Mouse (Mus musculus): Measurements from ENCODE around the gene Fam110a.

Gene Fam110a

DNA sequence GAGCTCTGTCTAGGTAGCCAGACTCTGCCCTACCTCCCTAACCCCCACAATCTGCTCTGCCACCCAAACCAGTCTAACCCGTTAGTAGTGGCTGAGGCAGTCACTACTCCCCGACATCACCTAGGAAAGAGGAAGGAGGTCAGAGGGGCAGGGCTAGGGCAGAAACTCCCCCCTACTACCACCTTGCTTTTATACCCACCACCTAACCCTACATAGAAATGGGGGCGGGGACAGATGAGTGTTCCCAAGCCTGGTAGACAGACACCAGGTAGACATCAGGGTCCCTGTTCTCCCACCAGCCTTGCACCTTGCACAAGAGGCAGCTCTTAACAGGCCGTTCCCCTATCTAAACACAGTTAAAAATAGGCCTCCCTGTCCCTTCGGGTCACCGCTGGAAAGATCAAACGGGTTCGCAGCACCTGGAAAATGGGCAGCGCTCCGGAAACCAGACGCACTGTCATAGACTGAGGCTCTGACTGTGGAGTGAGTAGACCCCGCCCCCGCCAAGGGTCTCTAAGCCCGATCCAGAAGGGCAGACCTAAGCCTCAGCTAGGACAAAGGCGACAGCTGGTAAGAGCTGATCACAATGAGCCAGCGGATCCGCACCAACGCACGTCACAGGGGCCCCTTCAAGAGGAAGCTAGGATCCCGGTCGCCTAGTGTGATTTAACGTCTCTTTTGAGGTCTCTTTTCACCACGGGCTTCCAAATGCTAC, 7.0 kb downstream of the Fam110a start:
- peak in 1 of 2 experiments; percentile 64 for DNase-seq (ENCODE audit: low read depth in 1 of 2, low spot score in 2 of 2)

DNA sequence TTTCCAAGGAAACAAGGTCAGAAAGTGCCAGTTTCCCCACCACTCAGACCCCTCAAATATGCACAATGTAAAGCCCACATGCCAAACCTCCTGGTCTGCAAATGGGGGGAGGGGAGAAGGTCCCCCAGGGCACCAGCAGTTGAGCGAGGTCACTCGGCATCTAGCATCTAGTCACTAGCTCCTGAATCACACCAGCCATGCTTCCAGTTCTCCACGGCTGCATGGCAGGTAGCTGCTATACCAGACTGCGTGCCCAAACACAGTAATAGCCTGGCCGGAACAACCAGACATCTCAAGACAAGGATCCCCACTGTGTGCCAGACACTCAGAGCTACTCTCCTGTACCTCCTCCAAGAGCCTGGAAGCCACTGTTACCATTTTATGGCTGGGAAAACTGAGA, 8.3 kb downstream of the Fam110a start:
- DNase-seq (ENCODE audit: low read depth in 1 of 2, low spot score in 2 of 2): no peak

DNA sequence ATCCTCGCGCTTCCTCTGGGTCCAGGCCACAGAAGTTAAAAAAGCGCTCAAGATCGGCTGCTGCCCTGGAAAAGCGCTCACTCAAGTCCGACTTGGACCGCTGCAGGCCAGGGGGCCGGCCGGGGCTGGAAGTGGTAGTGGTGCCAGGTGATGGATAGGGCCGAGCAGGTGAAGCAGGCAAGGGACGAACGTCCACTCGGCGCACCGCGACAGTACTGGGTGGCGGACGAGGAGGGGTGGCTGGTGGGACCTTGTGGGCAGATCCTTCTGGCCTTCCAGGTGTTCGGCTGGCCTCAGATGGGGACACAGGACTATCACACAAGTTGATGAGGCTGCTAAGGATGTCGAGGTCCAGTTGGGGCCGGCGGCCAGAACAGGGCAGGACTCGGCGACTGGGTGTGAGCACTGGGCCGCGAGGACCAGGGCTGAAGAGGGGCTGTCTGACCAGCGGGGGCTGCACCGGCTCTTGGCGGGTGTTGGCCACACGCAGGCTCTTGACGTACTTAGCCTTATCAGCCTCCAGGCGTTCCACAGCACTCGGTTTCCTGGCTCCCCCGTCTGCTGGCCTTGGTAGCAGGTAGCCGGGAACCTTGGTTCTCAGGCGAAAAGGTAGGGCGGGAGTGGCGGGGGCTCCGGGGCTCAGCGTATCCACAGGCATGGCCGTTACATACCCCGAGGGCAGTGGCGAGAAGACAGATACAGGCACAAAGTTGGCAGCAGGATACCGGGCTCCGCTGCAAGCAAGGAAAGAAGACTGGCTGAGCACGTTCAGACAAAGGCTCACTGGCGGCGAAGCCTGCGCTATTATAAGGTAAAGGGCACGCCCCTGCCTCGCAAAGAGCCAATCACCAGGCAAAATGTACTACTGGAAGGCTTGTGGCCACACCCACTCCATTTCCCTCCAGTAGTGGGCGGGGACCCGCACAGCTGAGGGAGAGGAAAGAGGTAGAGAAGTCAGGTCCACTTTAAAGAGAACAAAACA, 9.5 kb downstream of the Fam110a start:
- DNase-seq (ENCODE audit: low read depth in 1 of 2, low spot score in 2 of 2): peak in 1 of 2 experiments; percentile 52

DNA sequence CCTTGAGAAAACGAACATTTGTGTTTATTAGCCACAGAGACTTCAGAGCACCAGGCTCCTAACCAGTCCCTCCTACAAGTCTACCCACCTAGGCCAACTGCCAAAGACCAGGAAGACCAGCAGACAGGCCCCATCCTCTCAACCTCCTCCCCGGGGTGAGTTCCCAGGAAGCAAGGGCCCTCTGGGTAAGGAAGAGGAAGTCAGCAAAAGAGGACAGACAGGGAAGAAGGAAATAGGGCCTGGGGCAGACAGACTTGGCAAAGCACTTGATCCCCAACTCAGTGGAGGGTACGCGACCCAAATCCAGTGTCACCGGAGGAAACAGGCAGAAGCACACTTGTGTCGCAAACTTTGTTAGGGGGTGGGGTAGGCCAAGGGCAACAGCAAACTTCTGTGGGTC, 10.6 kb downstream of the Fam110a start:
- DNase-seq (ENCODE audit: low read depth in 1 of 2, low spot score in 2 of 2): no peak

DNA sequence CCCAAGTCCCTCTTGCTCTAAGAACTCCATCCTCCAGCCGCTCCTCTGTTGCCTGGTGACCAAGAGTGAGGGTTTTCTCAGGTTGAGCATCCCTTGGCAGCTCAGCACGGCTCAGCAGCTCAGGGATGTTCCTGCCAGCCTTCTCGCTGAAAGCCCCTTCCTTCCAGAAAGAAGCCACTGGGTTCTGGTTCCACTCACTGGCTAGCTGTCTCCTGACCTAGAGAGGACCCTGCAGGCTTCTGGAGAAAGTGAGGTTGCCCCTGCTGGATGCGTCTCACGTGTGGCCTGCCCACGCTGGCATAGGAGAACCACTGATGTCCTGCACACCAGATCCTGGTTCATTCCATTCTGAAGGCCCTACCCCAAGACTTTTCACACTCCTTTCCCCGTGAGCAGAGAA, 11.0 kb downstream of the Fam110a start:
- no peak for DNase-seq (ENCODE audit: low read depth in 1 of 2, low spot score in 2 of 2)

DNA sequence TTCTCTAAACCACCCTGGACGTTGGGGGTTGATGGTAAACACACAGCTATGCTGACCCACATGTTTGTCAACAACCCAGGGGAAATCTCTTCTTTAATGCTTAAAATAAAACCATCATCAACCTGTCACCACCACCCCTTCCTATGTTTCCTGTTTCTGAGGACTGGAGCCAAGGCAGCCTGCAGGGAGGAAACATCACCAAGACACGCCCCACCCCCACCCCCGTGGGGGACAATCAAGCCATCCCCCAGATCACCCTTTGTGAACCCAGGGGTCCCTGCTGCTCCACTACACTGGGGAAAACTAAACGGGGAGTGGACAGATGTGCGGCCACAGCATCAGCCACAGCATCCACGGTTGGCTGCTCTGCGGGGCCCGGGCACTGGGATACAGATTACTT, 11.6 kb downstream of the Fam110a start:
- DNase-seq (ENCODE audit: low read depth in 1 of 2, low spot score in 2 of 2): no peak

DNA sequence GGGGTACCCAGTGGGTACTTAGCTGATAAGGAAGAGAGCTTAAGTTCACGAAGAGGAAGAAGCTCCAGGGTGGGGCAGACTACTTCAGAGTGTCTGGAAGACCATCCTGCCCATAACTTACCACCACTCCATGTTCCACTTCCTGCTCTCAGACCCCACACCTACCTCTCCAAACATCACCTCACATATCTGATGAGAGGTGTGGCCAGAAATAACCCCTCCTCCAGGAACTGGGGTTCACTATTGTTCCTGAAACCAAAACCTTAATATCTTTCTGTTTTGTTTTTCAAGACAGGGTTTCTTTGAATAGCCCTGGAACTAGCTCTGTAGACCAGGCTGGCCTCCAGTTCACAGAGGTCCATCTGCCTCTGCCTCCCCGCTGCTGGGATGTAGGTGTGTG, 12.2 kb downstream of the Fam110a start:
- DNase-seq (ENCODE audit: low read depth in 1 of 2, low spot score in 2 of 2): no peak

DNA sequence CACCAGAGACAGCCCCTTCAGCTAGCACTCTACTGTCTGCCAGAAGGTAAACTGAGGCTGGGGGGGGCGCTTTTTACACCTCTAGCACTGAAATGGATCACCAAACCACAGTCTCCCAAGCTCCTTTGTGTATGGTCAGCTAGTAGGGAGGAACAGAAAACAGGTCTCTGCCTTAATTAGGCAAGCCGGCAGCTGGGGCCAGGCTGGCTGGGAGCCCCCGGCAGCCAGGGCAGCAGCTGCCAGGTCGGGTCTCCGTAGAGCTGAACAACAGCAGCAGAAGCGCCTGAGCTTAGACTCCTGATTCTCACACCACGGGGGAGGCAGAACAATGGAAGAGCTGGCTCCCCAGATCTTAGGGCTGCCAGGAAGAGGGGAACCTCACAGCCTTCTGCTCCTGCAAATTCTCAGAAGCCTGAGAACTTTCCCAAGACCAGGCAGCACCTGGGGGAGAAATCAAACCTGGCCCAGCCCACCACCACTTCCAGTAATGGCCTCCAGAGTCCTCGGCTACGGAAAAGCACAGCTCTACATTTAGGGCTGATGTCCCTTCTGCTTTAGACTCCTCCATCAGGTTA, 12.8 kb downstream of the Fam110a start:
- no peak for DNase-seq (ENCODE audit: low read depth in 1 of 2, low spot score in 2 of 2)

DNA sequence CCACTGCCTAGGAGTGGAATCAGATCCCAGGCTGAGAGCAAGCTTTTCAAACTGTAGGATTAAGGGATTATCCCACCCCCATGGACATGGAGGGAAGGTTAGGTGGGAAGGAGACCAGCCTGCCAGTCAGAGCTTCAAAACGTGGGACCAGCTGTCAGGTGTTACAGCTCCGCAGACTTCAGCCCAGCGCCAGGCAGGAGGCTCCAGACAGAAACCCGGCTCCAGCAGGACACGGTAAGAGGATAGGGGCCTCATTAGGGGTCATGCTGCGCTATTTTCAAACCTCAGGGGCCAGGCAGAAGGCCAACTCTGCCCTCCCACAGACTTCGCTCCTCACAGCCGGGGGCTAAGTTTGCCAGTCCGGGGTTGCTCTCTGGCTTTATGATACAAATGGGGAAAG, 16.0 kb downstream of the Fam110a start:
- DNase-seq (ENCODE audit: low read depth in 1 of 2, low spot score in 2 of 2): no peak

DNA sequence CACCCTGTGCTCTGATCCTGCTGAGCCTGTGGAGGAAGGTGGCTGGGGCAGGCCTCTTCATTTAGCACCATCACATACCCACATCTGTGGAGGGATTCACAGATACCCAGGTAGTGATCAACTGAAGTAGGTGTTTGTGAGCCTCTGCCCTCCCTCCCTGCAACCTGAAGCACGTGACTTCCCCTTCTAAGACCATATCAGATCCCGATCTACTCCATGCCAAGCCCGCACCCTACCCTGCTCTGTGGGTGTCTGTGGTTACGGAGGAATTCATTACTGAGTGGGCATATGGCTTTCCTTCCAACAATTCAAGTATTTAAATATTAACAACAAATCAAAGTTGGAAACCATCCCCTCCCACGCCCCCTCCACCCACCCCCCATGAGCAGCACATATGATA, 16.7 kb downstream of the Fam110a start:
- DNase-seq (ENCODE audit: low read depth in 1 of 2, low spot score in 2 of 2): no peak

DNA sequence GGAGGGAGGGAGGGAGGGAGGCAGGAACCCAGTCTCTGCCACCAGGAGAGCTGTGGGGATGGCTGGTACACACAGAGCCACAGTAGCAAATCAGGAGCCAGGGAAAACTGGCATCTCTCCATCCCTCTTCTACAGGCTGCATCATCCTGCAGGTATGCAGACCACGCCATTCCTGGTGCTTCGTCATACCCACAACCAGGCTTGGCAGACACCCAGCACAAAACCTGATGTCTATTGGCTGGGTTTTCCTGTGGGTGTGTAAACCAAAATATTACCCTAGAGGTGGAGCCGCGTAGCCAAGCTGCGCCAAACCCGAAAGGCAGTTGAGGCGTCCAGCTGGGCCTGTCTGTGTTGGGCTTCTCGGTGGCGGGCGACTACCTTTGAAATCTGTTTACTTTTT, 17.5 kb downstream of the Fam110a start:
- DNase-seq (ENCODE audit: low read depth in 1 of 2, low spot score in 2 of 2): no peak

DNA sequence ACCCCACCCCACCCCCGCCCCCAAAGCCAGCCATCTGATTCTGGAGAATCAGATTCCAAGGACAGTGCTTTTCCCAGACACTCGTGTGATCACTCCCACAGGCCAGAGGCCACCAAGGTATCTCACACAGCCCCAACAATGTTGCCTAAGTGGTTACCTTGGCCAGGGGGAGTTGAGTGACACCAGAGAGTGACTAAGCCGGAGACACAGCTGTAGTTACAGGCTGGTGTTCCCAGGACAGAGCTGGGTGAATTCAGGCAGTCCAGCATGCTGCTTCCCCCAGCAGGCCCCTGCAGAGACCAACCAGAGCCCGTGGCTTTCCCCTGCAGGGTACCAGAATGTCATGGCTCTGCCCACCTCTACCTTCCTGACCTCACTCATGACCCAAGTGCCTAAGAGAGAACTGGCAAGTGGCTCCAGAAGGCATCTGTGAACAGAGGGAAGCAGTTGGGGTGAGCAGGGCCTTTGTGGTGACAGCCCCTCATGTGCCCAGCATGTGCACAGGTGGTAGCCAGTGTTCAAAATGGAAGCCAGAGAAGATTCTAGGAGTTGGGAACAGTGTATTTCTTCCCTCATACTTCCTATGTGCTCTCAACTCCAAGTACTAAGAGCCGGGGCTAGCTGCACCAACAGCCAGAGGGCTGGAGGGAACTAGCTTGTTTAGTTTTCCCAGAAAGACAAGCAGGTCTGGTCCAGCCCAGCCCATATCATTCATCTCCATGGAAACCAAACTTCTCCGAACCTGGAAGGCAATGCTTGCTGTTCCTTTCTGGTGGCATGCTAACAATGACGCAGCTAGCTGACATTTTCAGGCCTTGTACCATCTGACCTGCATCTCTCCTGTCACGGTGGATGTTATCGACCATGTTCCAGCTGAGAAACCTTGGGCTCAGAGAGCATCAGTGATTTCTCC, 18.5 kb downstream of the Fam110a start:
- DNase-seq (ENCODE audit: low read depth in 1 of 2, low spot score in 2 of 2): no peak

DNA sequence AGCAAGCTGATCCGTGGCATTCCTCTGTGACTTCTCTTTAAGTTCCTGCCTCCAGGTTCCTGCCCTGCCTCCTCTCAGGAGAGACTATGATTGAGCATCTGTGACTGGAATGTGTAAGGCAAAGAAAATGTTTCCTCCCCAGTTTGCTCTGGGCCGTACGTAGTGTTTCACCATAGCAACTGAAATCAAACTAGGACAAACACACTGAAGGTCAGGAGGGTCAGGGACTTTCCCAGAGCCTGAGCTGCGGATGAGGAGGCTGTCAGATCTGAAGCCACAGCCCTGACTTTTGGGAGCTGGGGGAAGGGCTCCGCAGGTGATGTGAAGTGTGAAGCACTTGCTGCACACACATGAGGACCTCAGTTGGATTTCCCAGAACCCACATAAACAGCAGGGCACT, 20.7 kb downstream of the Fam110a start:
- no peak for DNase-seq (ENCODE audit: low read depth in 1 of 2, low spot score in 2 of 2)

DNA sequence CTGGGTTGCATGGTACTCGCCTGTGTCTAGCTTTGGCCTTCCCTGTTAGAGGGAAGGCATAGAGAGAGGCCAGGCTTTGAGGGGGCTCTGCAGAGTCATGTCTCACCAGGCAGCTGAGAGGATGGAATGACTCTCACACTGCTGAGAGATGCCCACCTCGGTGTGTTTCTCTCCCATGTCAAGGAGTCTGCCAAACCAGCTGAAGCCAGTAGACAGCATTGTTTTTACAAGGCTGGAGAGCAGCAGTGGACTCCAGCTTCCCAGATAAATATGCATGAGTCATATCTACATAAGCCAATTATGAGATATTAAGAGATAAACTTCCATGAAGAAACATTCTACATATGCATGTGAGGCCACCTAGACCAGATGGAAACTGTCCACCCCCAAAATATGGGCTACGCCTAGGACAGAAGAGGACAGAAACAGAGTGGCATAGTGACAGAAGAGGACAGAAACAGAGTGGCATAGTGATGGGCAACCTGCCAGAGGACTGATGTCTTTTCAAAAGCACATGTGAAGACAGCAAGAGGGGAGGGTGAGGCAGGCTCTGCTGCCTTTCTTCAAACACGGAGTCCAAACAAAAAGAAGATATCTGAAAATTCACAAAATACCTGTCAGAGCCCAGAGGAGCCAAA, 23.4 kb downstream of the Fam110a start:
- no peak for DNase-seq (ENCODE audit: low read depth in 1 of 2, low spot score in 2 of 2)

DNA sequence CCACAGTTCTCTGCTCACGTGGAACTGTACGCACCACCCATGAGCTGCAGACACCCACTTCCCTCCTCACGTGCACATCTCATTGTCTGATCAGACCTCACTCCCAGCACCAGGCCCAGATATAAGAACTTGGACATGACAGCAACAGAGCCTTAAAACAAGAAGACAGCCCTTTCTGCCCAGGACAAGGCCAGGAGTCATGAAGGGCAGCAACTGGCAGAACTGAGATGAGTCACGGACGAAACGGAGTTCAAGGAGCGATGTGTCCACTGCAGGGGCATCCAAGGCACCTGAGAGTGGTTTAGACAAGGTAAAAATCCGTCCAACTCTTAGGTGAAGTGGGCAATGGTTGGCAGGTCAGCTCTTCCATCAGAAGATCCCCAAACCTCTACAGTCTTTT, 26.4 kb downstream of the Fam110a start:
- DNase-seq (ENCODE audit: low read depth in 1 of 2, low spot score in 2 of 2): no peak

DNA sequence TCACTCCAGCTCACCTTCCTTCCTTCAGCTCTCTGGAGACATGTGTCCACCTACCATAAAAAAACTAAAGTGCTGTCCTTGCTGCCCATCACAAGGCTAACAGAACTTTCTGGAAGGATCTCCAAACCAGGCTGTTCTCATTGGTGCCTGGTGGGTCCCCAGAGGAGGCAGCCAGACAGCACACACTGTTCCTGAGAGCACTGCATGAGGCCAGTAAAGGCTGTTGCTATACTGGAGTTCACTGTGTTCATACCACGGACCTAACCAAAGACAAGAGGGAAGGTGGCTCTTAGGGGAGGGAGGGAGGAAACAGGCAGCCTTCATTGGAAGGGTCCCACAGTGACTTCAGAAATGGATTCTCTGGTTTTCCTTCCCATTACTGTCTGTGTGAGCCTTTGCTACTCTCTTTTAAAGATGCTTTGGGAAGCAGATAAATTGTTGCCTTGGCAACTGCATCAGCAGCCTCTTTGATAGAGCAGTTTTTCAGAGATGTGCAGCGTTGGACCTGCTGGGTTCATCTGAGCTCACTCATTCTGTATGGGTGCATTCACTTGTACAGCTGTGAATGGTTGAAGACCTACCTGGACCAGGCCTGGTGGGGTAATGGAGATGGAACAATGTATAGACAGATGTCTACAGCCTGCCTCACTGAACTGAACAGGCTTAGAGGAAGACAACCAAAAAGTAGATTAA, 30.8 kb downstream of the Fam110a start:
- DNase-seq (ENCODE audit: low read depth in 1 of 2, low spot score in 2 of 2): no peak

DNA sequence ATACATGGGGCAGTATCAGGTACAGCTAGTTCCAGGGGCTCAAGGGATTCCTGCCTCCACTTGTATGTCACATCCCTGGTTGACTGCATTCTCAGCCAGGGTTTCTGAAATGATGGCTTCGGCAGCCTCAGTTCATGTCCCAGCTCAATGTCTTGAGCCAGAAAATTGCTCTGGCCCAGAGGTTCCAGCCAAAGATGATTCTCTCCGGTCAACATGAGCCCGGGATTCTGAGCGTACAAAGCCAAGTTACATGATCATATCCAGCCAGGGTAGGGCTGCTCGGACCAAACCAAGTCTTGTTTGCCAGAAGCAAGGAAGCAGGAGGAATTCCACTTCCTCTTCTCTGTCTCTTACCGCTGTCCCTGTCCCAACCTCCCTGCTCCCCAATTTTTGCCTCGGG, 31.7 kb downstream of the Fam110a start:
- DNase-seq (ENCODE audit: low read depth in 1 of 2, low spot score in 2 of 2): no peak

DNA sequence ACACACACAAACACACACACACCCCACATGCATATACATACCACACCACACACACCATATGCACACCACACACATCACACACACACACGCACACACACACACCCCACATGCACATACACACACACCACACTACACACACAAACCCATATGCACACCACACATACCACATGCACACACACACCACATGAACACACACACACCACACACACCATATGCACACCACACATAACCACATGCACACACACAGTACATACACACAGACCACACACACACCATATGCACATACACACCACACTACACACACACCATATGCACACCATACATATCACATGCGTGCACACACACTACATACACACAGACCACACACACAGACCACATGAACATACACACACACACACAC, 32.4 kb downstream of the Fam110a start:
- DNase-seq (ENCODE audit: low read depth in 1 of 2, low spot score in 2 of 2): no peak

DNA sequence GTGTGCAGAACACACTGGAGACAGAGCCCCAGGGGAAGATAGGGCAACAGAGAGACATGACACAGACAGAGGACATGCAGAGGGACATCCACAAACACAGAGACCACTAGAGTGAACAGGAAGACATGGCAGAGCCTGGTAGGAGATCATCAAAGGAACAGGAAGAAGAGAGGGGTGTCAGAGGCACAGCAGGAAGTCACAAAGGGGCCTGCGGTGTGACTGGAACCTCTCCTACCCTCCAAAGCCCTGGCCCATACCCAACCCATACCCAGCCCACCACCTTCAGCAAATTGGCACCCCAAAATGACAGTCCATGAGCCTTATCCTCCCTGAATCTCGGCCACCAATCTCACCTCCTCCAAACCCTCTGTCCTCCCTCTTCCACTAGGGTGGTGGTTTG, 35.9 kb downstream of the Fam110a start:
- DNase-seq (ENCODE audit: low read depth in 1 of 2, low spot score in 2 of 2): no peak

DNA sequence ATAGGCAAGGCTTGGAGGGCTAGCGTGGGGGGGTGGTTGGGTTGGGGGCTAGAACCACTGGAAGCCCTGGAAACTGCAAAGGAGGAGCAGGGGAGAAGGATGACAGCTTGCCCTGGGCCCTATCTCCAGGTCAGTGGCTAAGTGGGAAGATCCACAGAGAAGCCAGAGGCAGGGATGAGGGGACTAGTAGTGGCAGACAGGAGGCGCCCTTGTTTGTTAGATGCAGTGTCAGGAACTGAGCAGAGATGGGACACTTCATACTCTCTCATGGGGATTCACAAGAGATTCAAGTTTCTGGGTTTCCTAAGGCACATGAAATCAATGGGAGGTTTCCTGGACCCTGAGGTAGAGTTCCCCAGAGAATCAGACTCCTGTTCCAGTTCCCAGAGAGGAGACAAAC, 38.8 kb downstream of the Fam110a start:
- DNase-seq (ENCODE audit: low read depth in 1 of 2, low spot score in 2 of 2): no peak
